Mouse (Mus musculus): Measurements from ENCODE around the gene Alg14. TPM values are rescaled to one million over a fixed set of nuclear protein-coding genes. Genes with fewer than 3 reads are reported as not detected.
A peak's percentile ranks its signal among the peaks of the same experiment; 100 is the strongest.

The Alg14 gene
- polyA plus RNA-seq, 1 experiment from 2014 or later = 28.9 TPM

- no peak for ATAC-seq (replicated peaks)
- Histone ChIP-seq H3K4me1 (peaks cover 9% of the 10 kb centered on the region; the same call in 1 of the 2 replicates), H3K27ac (replicated peaks) (no peak overlapping the region), H3K36me3 (no peaks in the 10 kb centered on the region), H3K9ac (replicated peaks) (no peak overlapping the region), H3K4me2 (replicated peaks) (no peak overlapping the region), H3K4me3 (no peak overlapping the region), H3K27me3 (no peaks in the 10 kb centered on the region), H3K9me3 (no peaks in the 10 kb centered on the region)
- WGBS = 87% methylated on average over 9 of the region's 9 CpGs
These were observed 82.4 kb downstream of the Alg14 start for GRCm38 (mm10) chr3:121373897-121374441.

- whole genome bisulfite sequencing = 63% methylated on average over 7 of the region's 7 CpGs
- ATAC-seq (replicated peaks) = no peak
- peaks cover 9% of the 10 kb centered on the region; the same call in 1 of the 2 replicates for H3K4me1 ChIP-seq
These were observed 84.1 kb downstream of the Alg14 start for GRCm38 (mm10) chr3:121375541-121376129.

GRCm38 (mm10) chr3:121378708-121379612 is 87.4 kb downstream of the Alg14 start:
- H3K9me3 ChIP-seq = no peaks in the 10 kb centered on the region
- H3K4me2 ChIP-seq (replicated peaks) = no peak overlapping the region
- ATAC-seq (replicated peaks) = no peak
- no peaks in the 10 kb centered on the region for H3K4me1 ChIP-seq
- H3K27me3 ChIP-seq = no peaks in the 10 kb centered on the region
- no peak overlapping the region for H3K4me3 ChIP-seq
- H3K27ac ChIP-seq (replicated peaks) = no peak overlapping the region
- WGBS = 67% methylated on average over 15 of the region's 15 CpGs
- H3K9ac ChIP-seq (replicated peaks) = no peak overlapping the region
- H3K36me3 ChIP-seq = no peaks in the 10 kb centered on the region

More at GRCm38 (mm10) chr3:121375541-121376129, 84.1 kb downstream of the Alg14 start:
- Histone ChIP-seq H3K9ac (replicated peaks) (no peak overlapping the region), H3K27ac (replicated peaks) (no peak overlapping the region), H3K9me3 (no peaks in the 10 kb centered on the region), H3K36me3 (no peaks in the 10 kb centered on the region), H3K4me2 (replicated peaks) (no peak overlapping the region), H3K27me3 (no peaks in the 10 kb centered on the region), H3K4me3 (no peak overlapping the region)

GRCm38 (mm10) chr3:121379699-121380098 is 88.1 kb downstream of the Alg14 start:
- Histone ChIP-seq H3K36me3 (no peaks in the 10 kb centered on the region), H3K4me3 (no peak overlapping the region), H3K27me3 (no peaks in the 10 kb centered on the region), H3K27ac (replicated peaks) (no peak overlapping the region), H3K9me3 (no peaks in the 10 kb centered on the region), H3K9ac (replicated peaks) (no peak overlapping the region), H3K4me2 (replicated peaks) (no peak overlapping the region), H3K4me1 (no peaks in the 10 kb centered on the region)
- WGBS = 87% methylated on average over 5 of the region's 5 CpGs
- no peak for ATAC-seq (replicated peaks)

GRCm38 (mm10) chr3:121387471-121388009 is 96.0 kb downstream of the Alg14 start:
- Histone ChIP-seq H3K27ac (replicated peaks) (no peak overlapping the region), H3K4me3 (no peak overlapping the region), H3K4me2 (replicated peaks) (no peak overlapping the region), H3K27me3 (no peaks in the 10 kb centered on the region), H3K4me1 (peaks cover 4% of the 10 kb centered on the region), H3K9ac (replicated peaks) (no peak overlapping the region), H3K36me3 (no peaks in the 10 kb centered on the region), H3K9me3 (no peaks in the 10 kb centered on the region)
- ATAC-seq (replicated peaks) = no peak
- WGBS = 70% methylated on average over 3 of the region's 3 CpGs

GRCm38 (mm10) chr3:121389366-121389765 is 97.8 kb downstream of the Alg14 start:
- Histone ChIP-seq H3K36me3 (no peaks in the 10 kb centered on the region), H3K9ac (replicated peaks) (no peak overlapping the region), H3K9me3 (no peaks in the 10 kb centered on the region), H3K4me1 (peaks cover 4% of the 10 kb centered on the region), H3K27me3 (no peaks in the 10 kb centered on the region), H3K27ac (replicated peaks) (no peak overlapping the region), H3K4me3 (no peak overlapping the region), H3K4me2 (replicated peaks) (no peak overlapping the region)
- no peak for ATAC-seq (replicated peaks)
- WGBS = 77% methylated on average over 8 of the region's 8 CpGs

GRCm38 (mm10) chr3:121389860-121390530 is 98.4 kb downstream of the Alg14 start:
- H3K27me3 ChIP-seq = no peaks in the 10 kb centered on the region
- H3K4me1 ChIP-seq = peaks cover 4% of the 10 kb centered on the region
- WGBS = 17% methylated on average over 17 of the region's 17 CpGs
- no peaks in the 10 kb centered on the region for H3K9me3 ChIP-seq
- H3K27ac ChIP-seq (replicated peaks) = 0 out of 2 replicates have a peak overlapping the region, but pooled peaks have one; percentile 44
- peak overlapping the region; percentile 10; the same call in 1 of the 2 replicates for H3K4me3 ChIP-seq
- no peaks in the 10 kb centered on the region for H3K36me3 ChIP-seq
- H3K4me2 ChIP-seq (replicated peaks) = peak overlapping the region; percentile 29
- ATAC-seq (replicated peaks) = peak; percentile 71
- 0 out of 2 replicates have a peak overlapping the region, but pooled peaks have one; percentile 24 for H3K9ac ChIP-seq (replicated peaks)

- Histone ChIP-seq H3K9ac (replicated peaks) (no peak overlapping the region), H3K9me3 (no peaks in the 10 kb centered on the region), H3K36me3 (no peaks in the 10 kb centered on the region), H3K27me3 (no peaks in the 10 kb centered on the region), H3K4me3 (no peak overlapping the region), H3K27ac (replicated peaks) (no peak overlapping the region), H3K4me2 (replicated peaks) (no peak overlapping the region), H3K4me1 (peaks cover 4% of the 10 kb centered on the region)
- WGBS = 65% methylated on average over 7 of the region's 7 CpGs
- ATAC-seq (replicated peaks) = peak; percentile 69; the same call in 1 of the 2 replicates
These were observed 99.2 kb downstream of the Alg14 start for GRCm38 (mm10) chr3:121390724-121391123.

GRCm38 (mm10) chr3:121395588-121396295 is 104.2 kb downstream of the Alg14 start:
- Histone ChIP-seq H3K4me1 (no peaks in the 10 kb centered on the region), H3K9ac (replicated peaks) (no peak overlapping the region), H3K9me3 (no peaks in the 10 kb centered on the region), H3K27me3 (no peaks in the 10 kb centered on the region), H3K36me3 (no peaks in the 10 kb centered on the region), H3K4me2 (replicated peaks) (no peak overlapping the region), H3K27ac (replicated peaks) (no peak overlapping the region), H3K4me3 (no peak overlapping the region)
- no peak for ATAC-seq (replicated peaks)
- 86% methylated on average over 16 of the region's 16 CpGs for WGBS

GRCm38 (mm10) chr3:121396561-121396960 is 105.0 kb downstream of the Alg14 start:
- Histone ChIP-seq H3K9ac (replicated peaks) (no peak overlapping the region), H3K4me2 (replicated peaks) (no peak overlapping the region), H3K27ac (replicated peaks) (no peak overlapping the region), H3K4me1 (no peaks in the 10 kb centered on the region), H3K9me3 (no peaks in the 10 kb centered on the region), H3K36me3 (no peaks in the 10 kb centered on the region), H3K27me3 (no peaks in the 10 kb centered on the region), H3K4me3 (no peak overlapping the region)
- ATAC-seq (replicated peaks) = no peak
- WGBS = 74% methylated on average over 7 of the region's 7 CpGs

- WGBS = 81% methylated on average over 6 of the region's 6 CpGs
- no peak overlapping the region for H3K4me3 ChIP-seq
- H3K36me3 ChIP-seq = no peaks in the 10 kb centered on the region
- no peak for ATAC-seq (replicated peaks)
- H3K9ac ChIP-seq (replicated peaks) = no peak overlapping the region
- no peak overlapping the region for H3K4me2 ChIP-seq (replicated peaks)
- no peaks in the 10 kb centered on the region for H3K27me3 ChIP-seq
- H3K9me3 ChIP-seq = no peaks in the 10 kb centered on the region
- no peaks in the 10 kb centered on the region for H3K4me1 ChIP-seq
- H3K27ac ChIP-seq (replicated peaks) = no peak overlapping the region
These were observed 105.4 kb downstream of the Alg14 start for GRCm38 (mm10) chr3:121397007-121397406.

Data from forebrain, embryonic 15.5 days (tissue).